25 mouse cellular contexts compared by ENCODE assay signal in the genomic region with DNA sequence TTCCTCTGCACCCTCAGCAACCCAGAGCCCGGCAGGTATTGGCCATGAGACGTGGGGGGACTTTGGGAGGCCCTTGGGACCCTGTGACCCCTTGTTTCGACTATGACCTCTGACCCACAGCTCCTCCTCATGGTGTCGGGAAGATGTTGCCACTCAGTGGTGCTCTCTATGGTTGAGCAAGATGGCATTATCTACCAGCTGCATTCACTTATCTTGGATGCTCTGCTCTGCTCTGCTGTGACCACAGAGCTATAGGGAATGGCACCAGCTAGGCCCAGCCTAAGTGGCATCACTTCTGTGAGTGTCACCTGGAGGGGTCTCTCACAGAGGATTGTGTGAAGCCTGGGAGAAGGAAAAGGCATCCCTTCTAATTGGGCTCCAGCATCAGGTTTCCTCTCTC. TPM values are rescaled to one million over a fixed set of nuclear protein-coding genes. Genes with fewer than 3 reads are reported as not detected.
DNase-seq lines count a peak whose midpoint lies in the region; ATAC-seq and TF ChIP-seq lines count a peak whose summit lies in the region.
"Had no signal": no experiment of that assay in that cellular context is flagged by ENCODE, and none has a peak within 500 bp of the region (broad histone marks: within the 10 kb centered on the region; RNA-seq: fewer than 3 reads in every experiment).

No protein-coding gene starts in this region.

- H3K9me3 ChIP-seq in megakaryocyte, embryonic 14.5 days: no peaks in the 10 kb centered on the region
- H3K9me3 ChIP-seq in liver, postnatal 0 days (ENCODE audit: low read length): no peaks in the 10 kb centered on the region
- H3K9me3 ChIP-seq in midbrain, embryonic 13.5 days: no peaks in the 10 kb centered on the region
- H3K9me3 ChIP-seq: G1E; hindbrain, embryonic 10.5 days; limb, embryonic 10.5 days; midbrain, embryonic 12.5 days; neural tube, embryonic 13.5 days had no signal

- no peaks in the 10 kb centered on the region for H3K27me3 ChIP-seq in megakaryocyte, embryonic 14.5 days (replicated peaks)
- H3K27me3 ChIP-seq in liver, postnatal 0 days (ENCODE audit: insufficient read depth, low read length): no peaks in the 10 kb centered on the region
- no peaks in the 10 kb centered on the region for H3K27me3 ChIP-seq in midbrain, embryonic 13.5 days
- H3K27me3 ChIP-seq: midbrain, embryonic 12.5 days; neural tube, embryonic 13.5 days had no signal

- peaks cover 79% of the 10 kb centered on the region for H3K36me3 ChIP-seq in megakaryocyte, embryonic 14.5 days (replicated peaks; ENCODE audit: low read length)
- H3K36me3 ChIP-seq in liver, postnatal 0 days (replicated peaks; ENCODE audit: insufficient read depth, low read length): no peaks in the 10 kb centered on the region
- peaks cover 4% of the 10 kb centered on the region; the same call in 1 of the 2 replicates for H3K36me3 ChIP-seq in midbrain, embryonic 13.5 days
- H3K36me3 ChIP-seq: hindbrain, embryonic 10.5 days; limb, embryonic 10.5 days; midbrain, embryonic 12.5 days; neural tube, embryonic 13.5 days had no signal

- H3K9ac ChIP-seq in liver, postnatal 0 days (replicated peaks): no peak overlapping the region; the same call in 1 of the 2 replicates
- no peak overlapping the region for H3K9ac ChIP-seq in midbrain, embryonic 13.5 days (replicated peaks)
- H3K9ac ChIP-seq: midbrain, embryonic 12.5 days; neural tube, embryonic 13.5 days had no signal

- H3K27ac ChIP-seq in bone marrow, adult 2 months (ENCODE audit: control insufficient read depth, insufficient read depth, low read depth, low read length, poor library complexity): peak overlapping the region; percentile 37; the same call in 1 of the 2 replicates
- H3K27ac ChIP-seq in liver, postnatal 0 days (ENCODE audit: low read depth): peak overlapping the region; percentile 44; the same call in 1 of the 2 replicates
- H3K27ac ChIP-seq in midbrain, embryonic 13.5 days: no peak overlapping the region
- H3K27ac ChIP-seq: hindbrain, embryonic 10.5 days; limb, embryonic 10.5 days; midbrain, embryonic 12.5 days; neural tube, embryonic 13.5 days had no signal

- peak overlapping the region; percentile 65 for H3K4me2 ChIP-seq in liver, postnatal 0 days (ENCODE audit: low read depth, low read length)
- H3K4me2 ChIP-seq in midbrain, embryonic 13.5 days (replicated peaks): no peak overlapping the region
- H3K4me2 ChIP-seq: midbrain, embryonic 12.5 days; neural tube, embryonic 13.5 days had no signal

- 70% methylated on average over 4 of the region's 4 CpGs for WGBS in bone marrow, adult 2 months
- 62% methylated on average over 4 of the region's 4 CpGs for WGBS in liver, postnatal 0 days (ENCODE audit: insufficient replicate concordance)
- WGBS in midbrain, embryonic 13.5 days: 76% methylated on average over 4 of the region's 4 CpGs

- H3K4me3 ChIP-seq in megakaryocyte, embryonic 14.5 days (replicated peaks): peak overlapping the region; percentile 57
- H3K4me3 ChIP-seq in bone marrow, adult 2 months (replicated peaks; ENCODE audit: control insufficient read depth, low read depth, low read length): no peak overlapping the region
- H3K4me3 ChIP-seq in liver, postnatal 0 days (ENCODE audit: low read depth, low read length): no peak overlapping the region
- H3K4me3 ChIP-seq in midbrain, embryonic 13.5 days (replicated peaks): no peak overlapping the region
- H3K4me3 ChIP-seq: hindbrain, embryonic 10.5 days; limb, embryonic 10.5 days; midbrain, embryonic 12.5 days; neural tube, embryonic 13.5 days had no signal

- H3K4me1 ChIP-seq in megakaryocyte, embryonic 14.5 days: peaks cover 80% of the 10 kb centered on the region
- H3K4me1 ChIP-seq in bone marrow, adult 2 months (ENCODE audit: control insufficient read depth, insufficient read depth, low read length): peaks cover 4% of the 10 kb centered on the region
- H3K4me1 ChIP-seq in liver, postnatal 0 days (ENCODE audit: insufficient read depth): peaks cover 20% of the 10 kb centered on the region
- peaks cover 10% of the 10 kb centered on the region; the same call in 1 of the 2 replicates for H3K4me1 ChIP-seq in midbrain, embryonic 13.5 days (replicated peaks)

- no peak for TF ChIP-seq POLR2A in bone marrow, adult 2 months (IDR thresholded peaks at IDR 0.05; ENCODE audit: borderline replicate concordance, control insufficient read depth, low read depth, low read length)

- peak; percentile 24 for DNase-seq in liver
- DNase-seq in liver, postnatal 0 days: no peak
- DNase-seq in heart, adult 18-20 months: no peak
- DNase-seq in kidney, postnatal 10 days: no peak
- DNase-seq: adrenal gland, postnatal 36 days; cerebellum, adult 2 months; gastrocnemius, postnatal 25 days; kidney, adult 8-10 months; kidney, postnatal 4 days; layer of hippocampus, adult 9-11 months; lung, adult 18-20 months had no signal

- ATAC-seq in megakaryocyte, adult 5-6 weeks (ENCODE audit: poor library complexity, severe bottlenecking): no peak
- peak; percentile 84 for ATAC-seq in liver, postnatal 0 days
- ATAC-seq in midbrain, embryonic 13.5 days: no peak
- ATAC-seq: forebrain, embryonic 16.5 days had no signal

- no peak for TF ChIP-seq CTCF in bone marrow, adult 2 months (IDR thresholded peaks at IDR 0.05; ENCODE audit: control insufficient read depth, insufficient read depth, low read length)
- TF ChIP-seq CTCF in liver, postnatal 0 days (IDR thresholded peaks at IDR 0.05; ENCODE audit: low read depth): 0 out of 2 replicates have a peak, but pooled peaks have one; percentile 13

- TF ChIP-seq EP300 in liver, postnatal 0 days (IDR thresholded peaks at IDR 0.05; ENCODE audit: low read depth): peak; percentile 83

RNA-seq across cellular contexts. Expression of a gene that starts 53.6 kb away (rescaled TPM):
- polyA plus RNA-seq in megakaryocyte, embryonic 14.5 days (2012; ENCODE audit: insufficient read depth, low replicate concordance): 13.2 and 35.3 TPM in 2 replicates
- total RNA-seq in megakaryocyte, adult 5-6 weeks (2015): 0.54 and 0.59 TPM in 2 replicates
- total RNA-seq in megakaryocyte, adult 5-6 weeks (2017): 0.73 and 1.7 TPM in 2 replicates
- 2.8 and 4.8 TPM in 2 replicates for polyA plus RNA-seq in bone marrow, adult 2 months (2011; ENCODE audit: insufficient read depth, insufficient read length, low replicate concordance, missing spikeins)
- 1.6 TPM in 2 replicates for polyA plus RNA-seq in liver, postnatal 0 days (2015; fragmentation: Nextera tagmentation; extraction: Ambion mirVana)
- total RNA-seq in heart, adult 18-20 months (2021): under 1 TPM; 0.35 to 0.75 TPM
- 1.3 and 2.3 TPM in 2 replicates for polyA plus RNA-seq in midbrain, embryonic 13.5 days (2015; fragmentation: Nextera tagmentation; extraction: Ambion mirVana)

RNA-seq across cellular contexts. Expression of a gene that starts 56.7 kb away (rescaled TPM):
- not detected in 2 replicates for polyA plus RNA-seq in megakaryocyte, embryonic 14.5 days (2012; ENCODE audit: insufficient read depth, low replicate concordance)
- not detected in 2 replicates for total RNA-seq in megakaryocyte, adult 5-6 weeks (2015)
- total RNA-seq in megakaryocyte, adult 5-6 weeks (2017): not detected in 2 replicates
- not detected in 2 replicates for polyA plus RNA-seq in bone marrow, adult 2 months (2011; ENCODE audit: insufficient read depth, insufficient read length, low replicate concordance, missing spikeins)
- polyA plus RNA-seq in liver, postnatal 0 days (2015; fragmentation: Nextera tagmentation; extraction: Ambion mirVana): not detected in 2 replicates
- total RNA-seq in heart, adult 18-20 months (2021): not detected
- polyA plus RNA-seq in midbrain, embryonic 13.5 days (2015; fragmentation: Nextera tagmentation; extraction: Ambion mirVana): not detected in 2 replicates
- total RNA-seq: adrenal gland, postnatal 36 days; G1E; gastrocnemius, postnatal 25 days; left cerebral cortex, adult 8-10 months had no signal
- polyA plus RNA-seq: cerebellum, adult 2 months; cortical plate, adult 2 months; embryonic facial prominence, embryonic 11.5 days; forebrain, embryonic 16.5 days; G1E; hindbrain, embryonic 10.5 days; limb, embryonic 10.5 days; midbrain, embryonic 12.5 days; neural tube, embryonic 13.5 days had no signal

RNA-seq across cellular contexts. Expression of a gene that starts 58.9 kb away (rescaled TPM):
- not detected in 2 replicates for polyA plus RNA-seq in megakaryocyte, embryonic 14.5 days (2012; ENCODE audit: insufficient read depth, low replicate concordance)
- total RNA-seq in megakaryocyte, adult 5-6 weeks (2015): not detected in 2 replicates
- not detected in 2 replicates for total RNA-seq in megakaryocyte, adult 5-6 weeks (2017)
- polyA plus RNA-seq in bone marrow, adult 2 months (2011; ENCODE audit: insufficient read depth, insufficient read length, low replicate concordance, missing spikeins): not detected in 2 replicates
- not detected in 2 replicates for polyA plus RNA-seq in liver, postnatal 0 days (2015; fragmentation: Nextera tagmentation; extraction: Ambion mirVana)
- total RNA-seq in heart, adult 18-20 months (2021): not detected
- not detected in 2 replicates for polyA plus RNA-seq in midbrain, embryonic 13.5 days (2015; fragmentation: Nextera tagmentation; extraction: Ambion mirVana)
- total RNA-seq: adrenal gland, postnatal 36 days; G1E; gastrocnemius, postnatal 25 days; left cerebral cortex, adult 8-10 months had no signal
- polyA plus RNA-seq: cerebellum, adult 2 months; cortical plate, adult 2 months; embryonic facial prominence, embryonic 11.5 days; forebrain, embryonic 16.5 days; G1E; heart, embryonic 16.5 days; hindbrain, embryonic 10.5 days; limb, embryonic 10.5 days; midbrain, embryonic 12.5 days; neural tube, embryonic 13.5 days had no signal
